24 mouse cellular contexts compared by ENCODE assay signal in genomic region chr8:15500973-15501372, GRCm38 (mm10).
A peak's percentile ranks its signal among the peaks of the same experiment; 100 is the strongest.
DNase-seq lines count a peak whose midpoint lies in the region; TF ChIP-seq lines count a peak whose summit lies in the region.
"Had no signal": no experiment of that assay in that cellular context is flagged by ENCODE, and none has a peak within 500 bp of the region (broad histone marks: within the 10 kb centered on the region; RNA-seq: fewer than 3 reads in every experiment).

No protein-coding gene starts in this region.

- no peak for TF ChIP-seq POLR2A in cortical plate, adult 2 months (IDR thresholded peaks at IDR 0.05; ENCODE audit: extremely low read depth, insufficient read depth, low read length)
- TF ChIP-seq POLR2A in thymus, adult 2 months (IDR thresholded peaks at IDR 0.05; ENCODE audit: control insufficient read depth, extremely low read depth, insufficient read depth, low read length, poor library complexity): no peak

- peak; percentile 14 to 41 for DNase-seq in layer of hippocampus, adult 18-20 months (ENCODE audit: low spot score in 2 of 2)
- DNase-seq in layer of hippocampus, postnatal 25 days (ENCODE audit: extremely low spot score in 1 of 2, low spot score in 1 of 2): no peak
- DNase-seq in left cerebral cortex, postnatal 36 days (ENCODE audit: low spot score in 2 of 2): peak; percentile 31 to 36
- no peak for DNase-seq in left cerebral cortex, postnatal 10 days (ENCODE audit: extremely low spot score in 1 of 2, low spot score in 2 of 2)
- DNase-seq in ES-CJ7 (ENCODE audit: low read depth, low spot score): peak; percentile 0
- no peak for DNase-seq in thymus, adult 2 months
- DNase-seq: adrenal gland, postnatal 25 days; cerebellum, adult 2 months; cerebellum, postnatal 14 days; gastrocnemius, postnatal 25 days; kidney, adult 18-20 months; kidney, postnatal 25 days; thymus, postnatal 14 days had no signal

- no peak for TF ChIP-seq CTCF in cortical plate, adult 2 months (IDR thresholded peaks at IDR 0.05; ENCODE audit: extremely low read depth, insufficient read depth, low read length)
- TF ChIP-seq CTCF in thymus, adult 2 months (IDR thresholded peaks at IDR 0.05; ENCODE audit: borderline replicate concordance, control insufficient read depth, extremely low read depth, insufficient read depth, low read length, poor library complexity): no peak

- no peaks in the 10 kb centered on the region for H3K36me3 ChIP-seq in thymus, adult 2 months (ENCODE audit: control insufficient read depth, insufficient read depth, low read length)
- H3K36me3 ChIP-seq: embryonic facial prominence, embryonic 10.5 days; embryonic facial prominence, embryonic 15.5 days; heart, embryonic 10.5 days; heart, embryonic 15.5 days; kidney, embryonic 15.5 days; limb, embryonic 13.5 days; lung, embryonic 15.5 days; neural tube, embryonic 12.5 days; stomach, embryonic 15.5 days had no signal

- WGBS in thymus, adult 2 months: 84% methylated on average over 4 of the region's 4 CpGs

- 0 out of 2 replicates have a peak overlapping the region, but pooled peaks have one; percentile 50 for H3K27ac ChIP-seq in cortical plate, adult 2 months (ENCODE audit: insufficient read depth, low read length)
- H3K27ac ChIP-seq in thymus, adult 2 months (ENCODE audit: control insufficient read depth, insufficient read depth, low read length): no peak overlapping the region
- H3K27ac ChIP-seq: embryonic facial prominence, embryonic 10.5 days; embryonic facial prominence, embryonic 15.5 days; forebrain, embryonic 13.5 days; heart, embryonic 10.5 days; heart, embryonic 15.5 days; kidney, embryonic 15.5 days; limb, embryonic 13.5 days; lung, embryonic 15.5 days; neural tube, embryonic 12.5 days; stomach, embryonic 15.5 days had no signal

- no peak overlapping the region for H3K4me3 ChIP-seq in cortical plate, adult 2 months (ENCODE audit: insufficient read depth, low read length)
- H3K4me3 ChIP-seq in thymus, adult 2 months (ENCODE audit: control insufficient read depth, insufficient read depth, low read length): no peak overlapping the region
- H3K4me3 ChIP-seq: embryonic facial prominence, embryonic 10.5 days; embryonic facial prominence, embryonic 15.5 days; forebrain, embryonic 13.5 days; heart, embryonic 10.5 days; heart, embryonic 15.5 days; kidney, embryonic 15.5 days; limb, embryonic 13.5 days; lung, embryonic 15.5 days; neural tube, embryonic 12.5 days; stomach, embryonic 15.5 days had no signal

- no peaks in the 10 kb centered on the region for H3K27me3 ChIP-seq in thymus, adult 2 months (ENCODE audit: control insufficient read depth, insufficient read depth, low read length)
- H3K27me3 ChIP-seq: embryonic facial prominence, embryonic 15.5 days; forebrain, embryonic 13.5 days; heart, embryonic 15.5 days; kidney, embryonic 15.5 days; limb, embryonic 13.5 days; lung, embryonic 15.5 days; neural tube, embryonic 12.5 days; stomach, embryonic 15.5 days had no signal

- intact Hi-C loops in left cerebral cortex, postnatal 36 days (cut with DNase I): no loop called here
- intact Hi-C loops in left cerebral cortex, postnatal 10 days (cut with DNase I): no loop called here

- H3K4me1 ChIP-seq in cortical plate, adult 2 months (ENCODE audit: control insufficient read depth, insufficient read depth, low read length): peaks cover 10% of the 10 kb centered on the region
- H3K4me1 ChIP-seq in thymus, adult 2 months (replicated peaks; ENCODE audit: control insufficient read depth, insufficient read depth, low read length): no peaks in the 10 kb centered on the region
- H3K4me1 ChIP-seq: embryonic facial prominence, embryonic 10.5 days; embryonic facial prominence, embryonic 15.5 days; forebrain, embryonic 13.5 days; heart, embryonic 10.5 days; heart, embryonic 15.5 days; kidney, embryonic 15.5 days; limb, embryonic 13.5 days; lung, embryonic 15.5 days; neural tube, embryonic 12.5 days; stomach, embryonic 15.5 days had no signal

Comparison
In these comparisons a context has a peak if more than half of its experiments do, and no peak if none do; other contexts are left out.
1. DNase-seq: peak in layer of hippocampus, adult 18-20 months (2 of 2), left cerebral cortex, postnatal 36 days (2 of 2) and ES-CJ7 (single experiment); none in layer of hippocampus, postnatal 25 days (0 of 2), left cerebral cortex, postnatal 10 days (0 of 2) and thymus, adult 2 months (single experiment).